Mouse (Mus musculus) heart, postnatal 10 days (tissue): Measurements from ENCODE around the gene Atpif1. TPM values are rescaled to one million over a fixed set of nuclear protein-coding genes. Genes with fewer than 3 reads are reported as not detected.

Experiments
- DNase-seq, 2 experiments: peaks; one replicate each; pipeline ENCODE4 v3.0.0; 2021
- intact Hi-C: fragments of 180-260 bp; cut with DNase I; formaldehyde crosslinking; loops from one replicate; pipeline ENCODE4 v1.15.1; 2025
- total RNA-seq, 2 experiments: library from RNA; stranded (reverse); gene quantifications; 2 replicates each; pipeline ENCODE4 v1.2.3; 2021

The Atpif1 gene
- total RNA-seq, 2 experiments from 2014 or later: 546 to 631 TPM

DNA sequence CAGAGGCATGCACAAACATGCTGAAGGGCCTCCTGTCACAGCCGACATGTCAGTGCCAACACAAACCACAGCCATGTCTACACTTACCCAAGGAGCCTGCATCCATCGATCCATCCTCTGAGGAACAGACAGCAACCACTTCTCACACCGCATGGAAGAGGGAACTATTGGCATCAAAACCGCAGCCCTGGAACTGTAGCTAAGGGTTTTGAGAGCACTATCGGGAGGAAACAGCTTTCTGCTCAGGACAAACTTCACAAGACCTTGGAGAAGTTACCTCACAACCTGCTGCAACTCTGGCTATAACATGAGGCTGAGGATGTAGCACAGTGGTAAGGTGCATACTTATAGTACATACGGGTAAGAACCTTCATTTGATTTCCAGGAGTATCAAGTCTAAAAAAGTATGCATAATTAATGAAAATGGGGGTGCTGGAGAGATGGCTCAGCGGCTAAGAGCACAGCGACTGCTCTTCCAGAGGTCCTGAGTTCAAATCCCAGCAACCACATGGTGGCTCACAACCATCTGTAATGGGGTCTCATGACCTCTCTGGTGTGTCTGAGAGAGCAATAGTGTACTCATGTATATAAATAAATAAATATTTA lies 5.4 kb downstream of the Atpif1 start:
- no peak for DNase-seq
- intact Hi-C loops: loop anchor here (1.0 kb wide), 1 partner anchor 35 kb away; no protein-coding TSS in a partner anchor

DNA sequence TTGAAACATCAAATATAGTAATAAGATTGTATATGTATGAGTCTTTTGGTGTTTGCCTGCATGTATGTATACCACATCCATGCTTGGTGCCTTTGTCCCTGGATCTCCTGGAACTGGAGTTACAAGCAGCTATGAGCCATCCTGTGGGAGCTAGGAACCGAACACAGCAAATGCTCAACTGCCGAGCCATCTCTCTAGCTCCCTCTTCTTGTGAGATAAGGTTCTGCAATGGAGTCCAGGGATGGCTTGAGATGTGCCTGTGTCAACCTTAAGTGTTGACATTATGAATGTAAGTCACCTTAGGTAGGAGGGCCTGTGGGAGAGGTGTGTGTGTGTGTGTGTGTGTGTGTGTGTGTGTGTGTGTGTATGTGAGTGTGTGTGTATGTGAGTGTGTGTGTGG lies 6.8 kb downstream of the Atpif1 start:
- no peak for DNase-seq
- intact Hi-C loops: loop anchor here (1.0 kb wide), 1 partner anchor 33 kb away; no protein-coding TSS in a partner anchor

DNA sequence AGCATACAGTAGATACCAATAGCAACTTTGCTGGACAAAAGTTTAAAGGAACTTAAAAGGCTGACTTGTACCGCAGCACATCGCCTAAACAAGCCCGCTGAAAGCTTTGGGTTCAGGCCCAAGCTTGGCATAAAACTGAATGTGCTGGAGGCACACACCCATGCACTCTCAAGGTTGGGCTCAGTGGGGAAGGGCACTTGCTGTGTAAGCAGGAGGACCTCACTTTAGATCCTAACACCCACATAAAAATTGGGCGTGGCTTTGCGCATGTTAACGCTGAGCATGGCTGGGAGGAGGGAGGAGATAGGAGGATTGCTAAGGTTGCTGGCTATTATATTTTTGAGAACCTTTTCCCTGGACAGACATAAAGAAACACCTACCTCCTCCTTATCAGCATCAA lies 8.7 kb downstream of the Atpif1 start:
- intact Hi-C loops: no loop called here

DNA sequence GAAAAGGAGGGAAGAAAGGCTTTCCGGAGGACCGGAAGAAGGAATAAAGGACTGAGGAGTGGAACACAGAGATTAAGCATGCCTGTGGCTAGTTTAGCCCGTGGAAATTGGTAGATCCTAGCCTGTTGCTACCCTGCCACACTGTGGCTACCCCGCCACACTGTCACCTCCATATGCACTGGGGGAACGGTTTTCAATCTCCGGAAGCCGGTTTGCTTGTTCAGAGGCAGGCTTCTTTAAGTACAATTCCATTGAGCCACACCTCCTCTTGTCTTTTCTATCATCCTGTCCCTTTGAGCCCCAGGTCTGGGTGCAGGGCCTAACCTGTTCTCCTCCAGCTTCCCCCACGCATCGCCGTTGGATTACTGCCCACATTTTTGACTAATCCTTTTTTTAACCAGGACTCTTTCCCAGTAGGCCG lies 9.1 kb downstream of the Atpif1 start:
- DNase-seq: no peak
- intact Hi-C loops: no loop called here

More for the DNA sequence above, 8.7 kb downstream of the Atpif1 start:
- peak in 1 of 2 experiments; percentile 33 for DNase-seq

GRCm38 (mm10) chr4:132519188-132519587 lies 14.3 kb downstream of the Atpif1 start:
- intact Hi-C loops: loop anchor here (10.0 kb wide), 1 partner anchor 314 kb away; no protein-coding TSS in a partner anchor
- DNase-seq: no peak

- intact Hi-C loops: loop anchor here (10.0 kb wide), 1 partner anchor 313 kb away; no protein-coding TSS in a partner anchor
- DNase-seq: no peak
These were observed 15.4 kb downstream of the Atpif1 start for GRCm38 (mm10) chr4:132518066-132518465.

GRCm38 (mm10) chr4:132515369-132516155 lies 17.9 kb downstream of the Atpif1 start:
- peak; percentile 96 for DNase-seq
- intact Hi-C loops: loop anchor here (2.0 to 10.0 kb wide), 2 partner anchors 51 to 311 kb away; no protein-coding TSS in a partner anchor

GRCm38 (mm10) chr4:132514555-132515135 lies 18.8 kb downstream of the Atpif1 start:
- intact Hi-C loops: loop anchor here (2.0 to 10.0 kb wide), 6 partner anchors 50 to 310 kb away; partner anchors contain the start of genes Rcc1 and Taf12
- DNase-seq: peak; percentile 89 to 93

GRCm38 (mm10) chr4:132513395-132514273 lies 19.8 kb downstream of the Atpif1 start:
- DNase-seq: no peak
- intact Hi-C loops: loop anchor here (2.0 to 10.0 kb wide), 6 partner anchors 49 to 309 kb away; partner anchors contain the start of genes Rcc1 and Taf12

- no peak for DNase-seq
- intact Hi-C loops: loop anchor here (5.0 to 10.0 kb wide), 5 partner anchors 100 to 307 kb away; partner anchors contain the start of genes Rcc1 and Taf12
These were observed 21.4 kb downstream of the Atpif1 start for GRCm38 (mm10) chr4:132512080-132512479.

GRCm38 (mm10) chr4:132510352-132510798 lies 23.1 kb downstream of the Atpif1 start, which contains the start of gene Sesn2:
Gene Sesn2, minus strand, starts transcription at chr4:132510501.
- DNase-seq: peak; percentile 98 to 99

GRCm38 (mm10) chr4:132509621-132510296 lies 23.7 kb downstream of the Atpif1 start:
- DNase-seq: peak; percentile 83 to 84
- intact Hi-C loops: loop anchor here (5.0 to 10.0 kb wide), 5 partner anchors 97 to 305 kb away; partner anchors contain the start of genes Rcc1 and Taf12

More at GRCm38 (mm10) chr4:132510352-132510798, 23.1 kb downstream of the Atpif1 start, which contains the start of gene Sesn2:
- intact Hi-C loops: loop anchor here (5.0 to 10.0 kb wide), 5 partner anchors 98 to 306 kb away; partner anchors contain the start of genes Rcc1 and Taf12

GRCm38 (mm10) chr4:132507210-132507609 lies 26.2 kb downstream of the Atpif1 start:
- intact Hi-C loops: no loop called here
- DNase-seq: no peak

DNA sequence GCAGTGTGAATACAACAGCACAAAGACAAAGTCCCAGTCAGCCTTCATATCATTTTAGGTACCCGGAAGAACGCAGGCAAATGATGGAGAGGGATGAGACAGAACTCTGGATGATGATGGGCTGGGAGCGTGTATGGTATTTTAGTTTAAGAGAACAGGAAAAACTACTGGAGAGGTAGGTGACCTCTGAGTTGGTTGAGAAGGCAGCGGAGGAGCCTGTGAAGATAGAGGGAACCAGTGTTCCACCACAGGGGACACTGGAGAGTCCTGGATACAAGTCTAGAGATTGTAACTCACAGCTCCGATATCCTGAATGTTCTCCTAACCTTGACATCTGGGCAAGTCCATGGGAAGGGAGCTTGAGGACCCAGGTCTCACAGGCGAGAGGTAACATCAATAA lies 27.2 kb downstream of the Atpif1 start:
- no peak for DNase-seq
- intact Hi-C loops: no loop called here

DNA sequence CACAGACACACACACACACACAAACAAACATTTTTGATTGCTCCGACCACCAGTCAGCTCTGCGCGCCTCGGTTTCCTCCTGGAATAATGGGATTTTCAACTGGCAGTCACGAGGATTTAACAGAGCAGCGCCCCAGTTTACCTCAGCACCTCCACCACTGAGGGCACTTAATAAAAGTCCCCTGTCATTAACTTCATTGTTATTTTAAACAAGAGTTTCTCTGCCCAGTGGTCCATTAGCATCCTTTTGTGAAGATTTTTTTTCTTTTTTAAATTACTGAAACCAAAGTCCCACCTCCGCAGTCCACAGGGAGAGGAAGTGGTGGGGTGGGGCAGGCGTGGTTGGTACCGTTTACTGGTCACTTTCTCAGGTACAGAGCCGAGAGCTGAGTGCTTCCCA lies 27.7 kb downstream of the Atpif1 start:
- intact Hi-C loops: no loop called here

GRCm38 (mm10) chr4:132505034-132505738 lies 28.3 kb downstream of the Atpif1 start:
- intact Hi-C loops: no loop called here
- DNase-seq: no peak

More for the DNA sequence above, 27.7 kb downstream of the Atpif1 start:
- no peak for DNase-seq

DNA sequence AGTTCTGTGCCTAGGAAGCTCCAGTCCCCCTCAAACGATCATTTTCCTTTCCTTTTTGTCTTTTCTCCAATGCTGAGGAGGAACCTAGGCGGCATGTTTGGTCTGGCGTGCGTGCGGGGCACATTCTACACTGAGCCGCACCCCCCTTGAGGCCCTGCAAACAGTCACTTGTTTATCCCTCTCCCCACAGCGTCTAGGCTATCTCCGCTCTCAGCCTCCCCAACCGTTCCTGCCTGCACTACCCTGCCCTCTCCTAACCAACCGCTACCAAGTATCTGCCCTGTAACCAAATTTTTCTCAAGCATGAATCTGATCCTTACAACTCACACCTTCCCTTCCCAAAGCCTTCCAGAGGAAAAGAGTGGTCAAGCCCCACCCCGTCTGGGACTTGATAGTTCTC lies 30.1 kb downstream of the Atpif1 start:
- intact Hi-C loops: no loop called here
- no peak for DNase-seq

- intact Hi-C loops: no loop called here
- DNase-seq: no peak
These were observed 31.8 kb downstream of the Atpif1 start for GRCm38 (mm10) chr4:132501639-132502038.
